Mouse (Mus musculus) neural tube, embryonic 11.5 days (tissue): ENCODE measurements around the gene Dcaf17. TPM values are rescaled to one million over a fixed set of nuclear protein-coding genes. Genes with fewer than 3 reads are reported as not detected.

ENCODE experiments used
- ATAC-seq: fragments of 200-750 bp; cut with Nextera tagmentation; 2 replicates; pipeline ENCODE4 v1.8.0; 2017; ENCODE audit warnings: moderate number of reproducible peaks, mild to moderate bottlenecking, moderate TSS enrichment, moderate library complexity; ENCODE audit not compliant: insufficient read depth, low FRiP score, low TSS enrichment
- DNase-seq: peaks from one replicate; pipeline ENCODE4 v3.0.0-alpha.2; 2015; ENCODE audit warnings: low spot score
- H3K27ac ChIP-seq: fragments of 300-500 bp; sonication (generic); 2 replicates; pipeline ENCODE4 v1.5.1; 2014; ENCODE audit warnings: low read depth, mild to moderate bottlenecking, low read length
- H3K27me3 ChIP-seq: fragments of 300-500 bp; sonication (generic); 2 replicates; pipeline ENCODE4 v1.6.1; 2014; ENCODE audit warnings: mild to moderate bottlenecking, low read length, mixed read lengths; ENCODE audit not compliant: control insufficient read depth, insufficient read depth
- H3K36me3 ChIP-seq: fragments of 300-500 bp; sonication (generic); 2 replicates; pipeline ENCODE4 v1.6.1; 2014; ENCODE audit warnings: mild to moderate bottlenecking, low read length, moderate library complexity, mixed read lengths; ENCODE audit not compliant: control insufficient read depth, insufficient read depth
- H3K4me1 ChIP-seq: fragments of 300-500 bp; sonication (generic); 2 replicates; pipeline ENCODE4 v1.6.1; 2014; ENCODE audit warnings: low read length, mixed read lengths; ENCODE audit not compliant: control insufficient read depth, insufficient read depth
- H3K4me2 ChIP-seq: fragments of 300-500 bp; sonication (generic); 2 replicates; pipeline ENCODE4 v1.6.1; 2014; ENCODE audit warnings: low read depth, mild to moderate bottlenecking, moderate library complexity
- H3K4me3 ChIP-seq: fragments of 300-500 bp; sonication (generic); 2 replicates; pipeline ENCODE4 v1.5.1; 2014; ENCODE audit warnings: low read depth, low read length
- H3K9ac ChIP-seq: fragments of 300-500 bp; sonication (generic); 2 replicates; pipeline ENCODE4 v1.6.1; 2014; ENCODE audit warnings: mild to moderate bottlenecking, low read length
- H3K9me3 ChIP-seq: fragments of 300-500 bp; sonication (generic); 2 replicates; pipeline ENCODE4 v1.6.1; 2016; ENCODE audit warnings: low read length; ENCODE audit not compliant: control insufficient read depth
- WGBS: fragments of 180-500 bp; shearing (Covaris S2); extraction: QIAGEN DNeasy Blood & Tissue Kit; methylation state at CpG from one replicate; pipeline ENCODE4 v1.1.7; 2014; 5-methylcytosine and 5-hydroxymethylcytosine counted together
- polyA plus RNA-seq: library from polyadenylated mRNA; unstranded; fragments of >200 nt; fragmentation: Nextera tagmentation; extraction: Ambion mirVana; gene quantifications from 2 replicates; pipeline ENCODE4 v1.2.1, GENCODE M21; 2014

Gene Dcaf17
- polyA plus RNA-seq, 1 experiment from 2014 or later: 33.1 TPM

DNA sequence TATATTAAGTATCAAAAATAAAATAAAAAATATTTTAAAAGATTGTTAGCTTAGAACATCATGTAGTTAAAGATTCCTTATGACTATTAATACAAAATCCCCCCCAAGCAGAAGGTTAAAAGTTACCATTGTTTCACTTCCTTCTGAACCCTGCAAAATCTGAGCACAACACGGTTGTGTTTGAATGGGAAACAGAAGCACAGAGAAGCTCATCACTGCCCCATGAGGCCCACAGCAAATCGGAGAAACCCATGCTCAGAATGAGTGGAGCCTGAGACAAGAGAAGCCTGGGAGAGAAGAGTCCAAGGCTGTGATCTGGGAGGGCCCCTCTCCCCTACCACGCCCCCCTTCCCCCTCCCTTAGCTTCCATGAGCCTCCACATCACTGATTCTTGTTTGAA, 49.6 kb downstream of the Dcaf17 start:
- no peak overlapping the region for H3K9ac ChIP-seq
- H3K27me3 ChIP-seq: no peaks in the 10 kb centered on the region
- H3K4me3 ChIP-seq: no peak overlapping the region
- no peaks in the 10 kb centered on the region for H3K9me3 ChIP-seq
- H3K4me2 ChIP-seq: no peak overlapping the region
- DNase-seq (no peak), ATAC-seq (no peak)
- no peaks in the 10 kb centered on the region for H3K4me1 ChIP-seq
- 72% methylated on average over 3 of the region's 3 CpGs for WGBS
- no peaks in the 10 kb centered on the region for H3K36me3 ChIP-seq
- no peak overlapping the region for H3K27ac ChIP-seq

DNA sequence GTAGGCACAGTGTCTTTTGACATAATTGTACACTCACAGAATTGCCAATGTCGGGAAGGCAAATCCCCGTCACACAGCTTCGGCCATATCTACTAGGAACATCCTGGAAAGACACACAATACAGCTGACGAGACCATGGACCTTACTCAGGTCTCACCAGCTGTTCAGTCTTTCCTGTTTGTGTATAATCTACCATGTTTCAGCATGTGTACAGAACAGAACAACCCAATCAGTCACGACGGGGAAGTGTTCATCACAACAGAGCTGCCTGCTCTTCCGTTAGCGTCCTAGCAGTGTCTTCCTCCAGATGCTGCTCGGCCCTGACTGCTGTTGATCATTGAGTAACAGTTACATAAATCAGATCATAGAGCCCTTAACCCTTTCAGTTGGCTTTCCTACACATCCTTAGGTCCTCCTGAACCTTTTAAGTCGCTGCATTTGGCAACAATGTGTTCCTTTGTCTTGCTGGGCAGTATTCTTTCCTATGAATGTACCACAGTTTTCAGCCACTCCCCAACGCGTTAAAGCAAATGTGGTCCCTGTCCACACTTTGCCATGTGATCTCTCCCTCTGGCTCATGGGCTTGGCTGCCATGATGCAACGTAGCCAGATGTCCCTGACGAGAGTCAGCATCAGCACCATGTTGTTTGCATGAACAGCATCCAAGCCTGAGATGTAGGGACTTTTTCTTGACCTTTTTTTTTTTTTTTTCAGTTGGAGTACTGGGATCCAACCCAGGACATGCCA, 50.5 kb downstream of the Dcaf17 start:
- ATAC-seq: no peak
- Histone ChIP-seq H3K4me2 (no peak overlapping the region), H3K9ac (no peak overlapping the region), H3K4me3 (no peak overlapping the region), H3K4me1 (no peaks in the 10 kb centered on the region), H3K27me3 (no peaks in the 10 kb centered on the region), H3K9me3 (no peaks in the 10 kb centered on the region), H3K27ac (no peak overlapping the region), H3K36me3 (no peaks in the 10 kb centered on the region)
- no peak for DNase-seq
- 84% methylated on average over 14 of the region's 14 CpGs for WGBS

DNA sequence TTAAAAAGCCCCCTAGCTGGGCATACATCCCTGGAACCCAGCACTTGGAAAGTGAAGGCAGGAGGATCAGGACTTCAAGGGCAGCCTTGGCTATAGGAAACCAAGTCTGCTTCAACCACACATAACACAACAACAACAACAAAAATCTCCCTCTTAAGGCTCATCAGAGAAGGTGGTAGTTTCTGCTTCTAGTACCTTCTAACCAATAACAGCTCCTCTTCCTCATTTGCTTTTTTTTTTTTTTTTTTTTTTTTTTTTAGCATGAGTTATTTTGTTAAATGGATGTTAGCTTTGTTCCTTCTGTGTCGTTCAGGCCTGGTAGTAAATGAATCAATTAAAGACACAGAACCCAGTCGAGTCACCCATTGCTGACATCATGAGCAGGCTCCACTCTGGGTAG, 52.1 kb downstream of the Dcaf17 start:
- no peak for ATAC-seq
- Histone ChIP-seq H3K9me3 (no peaks in the 10 kb centered on the region), H3K4me1 (no peaks in the 10 kb centered on the region), H3K4me2 (no peak overlapping the region), H3K9ac (no peak overlapping the region), H3K27me3 (no peaks in the 10 kb centered on the region), H3K4me3 (no peak overlapping the region), H3K36me3 (no peaks in the 10 kb centered on the region), H3K27ac (no peak overlapping the region)
- WGBS: 74% methylated on average over 2 of the region's 2 CpGs
- DNase-seq: no peak

DNA sequence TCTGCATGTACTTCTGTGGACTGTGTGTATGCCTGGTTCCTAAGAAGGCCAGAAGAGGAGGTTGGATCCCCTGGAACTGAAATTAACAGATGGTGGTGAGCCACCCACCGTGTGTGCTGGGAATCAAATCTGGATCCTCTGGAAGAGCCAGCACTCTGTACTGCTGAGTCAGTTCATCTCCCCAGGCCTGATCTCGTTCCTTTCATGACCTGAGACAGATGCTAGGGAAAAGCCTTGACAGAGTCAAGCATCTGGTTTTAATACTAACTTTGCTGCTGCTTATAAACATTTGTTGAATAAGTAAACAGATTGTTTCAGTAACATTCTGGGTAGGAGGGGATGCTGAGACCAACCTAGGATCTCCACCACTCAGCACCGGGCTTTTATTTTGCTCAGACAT, 53.4 kb downstream of the Dcaf17 start:
- WGBS: 86% methylated on average over 3 of the region's 3 CpGs
- Histone ChIP-seq H3K36me3 (no peaks in the 10 kb centered on the region), H3K27me3 (no peaks in the 10 kb centered on the region), H3K9me3 (no peaks in the 10 kb centered on the region), H3K9ac (no peak overlapping the region), H3K27ac (no peak overlapping the region), H3K4me2 (no peak overlapping the region), H3K4me3 (no peak overlapping the region), H3K4me1 (no peaks in the 10 kb centered on the region)
- ATAC-seq: no peak
- no peak for DNase-seq

DNA sequence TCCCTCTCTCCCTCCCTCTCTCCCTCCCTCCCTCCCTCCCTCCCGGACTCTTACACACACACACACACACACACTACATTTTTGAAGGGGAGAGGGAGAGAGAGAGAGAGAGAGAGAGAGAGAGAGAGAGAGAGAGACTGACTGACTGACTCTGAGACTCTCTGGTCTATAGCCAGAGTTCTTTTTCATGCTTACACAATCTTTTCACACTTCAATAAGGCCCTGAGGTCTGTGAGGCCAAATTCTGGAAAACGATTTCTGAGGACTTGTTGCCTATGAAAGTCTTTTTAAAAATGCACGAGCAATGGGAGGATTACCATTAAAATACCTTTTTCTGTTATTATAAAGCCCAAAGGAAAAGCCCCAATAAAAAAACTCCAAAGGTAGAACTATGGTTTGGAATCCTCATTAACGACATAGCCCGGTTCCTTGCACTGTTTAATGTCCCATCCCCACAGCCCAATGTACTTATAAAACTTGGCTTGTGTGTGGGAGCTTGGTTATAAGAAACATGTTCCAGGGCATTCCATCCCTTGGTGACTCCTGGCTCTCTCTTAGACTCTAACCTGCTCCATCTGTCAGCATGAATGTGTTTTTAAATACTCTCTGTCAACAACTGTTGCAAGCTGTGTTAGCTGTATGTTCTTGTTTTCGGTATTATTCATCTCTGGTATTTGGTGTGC, 58.5 kb downstream of the Dcaf17 start:
- no peak for ATAC-seq
- H3K4me2 ChIP-seq: no peak overlapping the region
- H3K27ac ChIP-seq: no peak overlapping the region
- no peak for DNase-seq
- no peaks in the 10 kb centered on the region for H3K9me3 ChIP-seq
- H3K9ac ChIP-seq: no peak overlapping the region
- 84% methylated on average over 6 of the region's 6 CpGs for WGBS
- H3K4me1 ChIP-seq: no peaks in the 10 kb centered on the region
- peaks cover 6% of the 10 kb centered on the region; the same call in 1 of the 2 replicates for H3K27me3 ChIP-seq
- no peak overlapping the region for H3K4me3 ChIP-seq
- no peaks in the 10 kb centered on the region for H3K36me3 ChIP-seq

DNA sequence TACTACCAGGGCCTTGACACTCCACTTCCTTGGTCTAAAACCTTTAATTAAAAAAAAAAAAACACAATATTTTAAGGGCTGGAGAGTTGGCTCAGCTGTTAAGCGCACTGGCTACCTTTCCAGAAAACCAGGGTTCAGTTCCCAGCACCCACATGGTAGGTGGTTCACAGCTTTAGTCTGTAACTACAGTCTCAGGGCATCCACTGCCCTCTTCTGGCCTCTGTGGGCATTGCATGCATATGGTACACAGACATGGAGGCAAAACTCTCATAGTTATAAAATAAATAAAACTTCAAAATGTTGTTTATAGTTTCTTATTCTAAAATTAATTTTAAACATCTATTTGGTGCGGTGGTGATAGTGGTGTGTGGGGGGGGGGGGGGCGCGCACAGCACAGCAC, 61.0 kb downstream of the Dcaf17 start:
- DNase-seq (no peak), ATAC-seq (no peak)
- Histone ChIP-seq H3K4me2 (no peak overlapping the region), H3K4me3 (no peak overlapping the region), H3K27ac (no peak overlapping the region), H3K4me1 (no peaks in the 10 kb centered on the region), H3K36me3 (no peaks in the 10 kb centered on the region), H3K9me3 (no peaks in the 10 kb centered on the region), H3K9ac (no peak overlapping the region), H3K27me3 (peaks cover 6% of the 10 kb centered on the region; the same call in 1 of the 2 replicates)
- WGBS: 94% methylated on average over 4 of the region's 4 CpGs

DNA sequence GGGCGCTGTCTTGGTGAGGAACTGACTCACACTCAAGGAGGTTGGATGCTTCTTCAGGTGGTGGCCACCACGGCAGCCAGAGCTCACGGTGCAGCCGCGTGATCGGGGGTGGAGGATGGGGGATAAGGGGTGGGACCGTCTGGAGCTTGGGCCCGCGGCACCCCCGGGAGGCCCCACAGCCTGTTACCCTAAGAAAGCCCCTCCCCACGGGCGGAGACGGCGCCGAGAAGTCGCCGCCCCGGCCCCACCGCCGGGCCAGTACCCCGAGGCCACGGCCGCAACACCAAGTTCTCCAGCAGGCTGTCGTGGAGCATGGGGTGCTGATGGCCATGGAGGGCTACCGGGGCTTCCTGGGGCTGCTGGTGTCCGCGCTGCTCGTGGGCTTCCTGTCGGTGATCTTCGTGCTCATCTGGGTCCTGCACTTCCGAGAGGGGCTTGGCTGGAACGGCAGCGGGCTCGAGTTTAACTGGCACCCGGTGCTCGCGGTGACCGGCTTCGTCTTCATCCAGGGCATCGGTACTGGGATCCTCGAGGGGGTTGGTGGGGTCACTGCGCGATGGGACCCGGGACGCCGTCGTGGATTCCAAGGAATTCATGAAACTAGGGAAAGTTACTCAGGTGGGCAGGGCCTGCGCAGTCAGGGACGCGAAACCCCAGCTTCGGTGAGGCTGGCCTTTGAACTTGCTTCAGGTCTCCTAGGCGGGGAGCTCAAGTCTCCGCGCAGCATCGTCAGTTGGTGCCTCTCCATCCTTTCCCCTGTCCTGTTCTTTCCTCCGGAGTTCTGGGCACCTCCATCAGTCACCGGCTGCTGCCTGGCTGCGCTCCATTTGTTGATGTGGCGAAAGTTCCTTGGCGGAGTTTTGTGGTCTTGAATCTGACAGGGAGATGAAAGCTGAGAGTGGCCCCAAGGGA, 62.9 kb downstream of the Dcaf17 start, which contains the start of gene Cybrd1:
Gene Cybrd1 (plus strand): TSS at position 127 of the 912 bp plus-strand sequence.
- peak within 1 kb of the TSS; percentile 35 for H3K4me3 ChIP-seq
- peaks cover 6% of the 10 kb centered on the region; the same call in 1 of the 2 replicates for H3K27me3 ChIP-seq
- no peak within 1 kb of the TSS for H3K27ac ChIP-seq
- DNase-seq (peak; percentile 43), ATAC-seq (no peak)
- H3K4me1 ChIP-seq: peaks cover 3% of the 10 kb centered on the region; the same call in 1 of the 2 replicates
- peak within 1 kb of the TSS; percentile 75 for H3K4me2 ChIP-seq
- H3K9me3 ChIP-seq: no peaks in the 10 kb centered on the region
- 1% methylated on average over 59 of the region's 60 CpGs for WGBS
- no peaks in the 10 kb centered on the region for H3K36me3 ChIP-seq
- peak within 1 kb of the TSS; percentile 41; the same call in 1 of the 2 replicates for H3K9ac ChIP-seq

DNA sequence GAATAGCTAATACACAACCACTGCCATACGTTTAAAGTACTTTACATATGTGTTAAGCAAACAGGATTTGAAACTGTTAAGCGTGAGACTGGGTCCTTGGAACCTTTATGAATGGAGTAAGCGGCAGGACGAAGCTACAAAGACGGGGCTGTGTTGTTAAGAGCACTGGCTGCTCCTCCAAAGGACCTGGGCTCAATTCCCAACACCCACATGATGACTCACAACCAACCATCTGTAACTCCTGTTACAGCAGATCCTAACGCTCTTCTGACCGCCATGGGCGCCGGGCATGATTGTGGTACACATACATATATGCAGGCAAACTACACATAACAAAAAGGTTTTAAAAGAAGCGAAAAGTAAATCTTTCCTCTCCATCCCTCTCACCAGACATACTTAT, 65.7 kb downstream of the Dcaf17 start:
- no peaks in the 10 kb centered on the region for H3K36me3 ChIP-seq
- no peak overlapping the region for H3K9ac ChIP-seq
- 88% methylated on average over 10 of the region's 10 CpGs for WGBS
- H3K4me3 ChIP-seq: no peak overlapping the region
- no peak for DNase-seq
- H3K4me2 ChIP-seq: no peak overlapping the region
- H3K27me3 ChIP-seq: peaks cover 6% of the 10 kb centered on the region; the same call in 1 of the 2 replicates
- H3K9me3 ChIP-seq: no peaks in the 10 kb centered on the region
- ATAC-seq: no peak
- H3K27ac ChIP-seq: no peak overlapping the region
- peaks cover 3% of the 10 kb centered on the region; the same call in 1 of the 2 replicates for H3K4me1 ChIP-seq
